Mouse (Mus musculus) mouse embryonic stem cell (cell line): ENCODE results near the gene Tapbpl.

ENCODE experiments used
- in situ Hi-C, 2 experiments: fragments of 300-500 bp; cut with MboI; formaldehyde crosslinking; loops; 1 replicate in 1 of 2; 3 replicates in 1 of 2; pipeline ENCODE4 v1.14.3; 2019 to 2020; ENCODE audit warnings: low sequenced_read_pairs in 2 of 2, low pct_unique_long_range_greater_than_20kb in 1 of 2, mixed read lengths in 1 of 2; ENCODE audit not compliant: unreplicated experiment in 1 of 2

Gene Tapbpl

GRCm38 (mm10) chr6:125252285-125252684, 20.6 kb upstream of the Tapbpl start:
- in situ Hi-C loops, result no loop called here

- in situ Hi-C loops, result no loop called here
Measured at GRCm38 (mm10) chr6:125244551-125244950, 12.9 kb upstream of the Tapbpl start.

DNA sequence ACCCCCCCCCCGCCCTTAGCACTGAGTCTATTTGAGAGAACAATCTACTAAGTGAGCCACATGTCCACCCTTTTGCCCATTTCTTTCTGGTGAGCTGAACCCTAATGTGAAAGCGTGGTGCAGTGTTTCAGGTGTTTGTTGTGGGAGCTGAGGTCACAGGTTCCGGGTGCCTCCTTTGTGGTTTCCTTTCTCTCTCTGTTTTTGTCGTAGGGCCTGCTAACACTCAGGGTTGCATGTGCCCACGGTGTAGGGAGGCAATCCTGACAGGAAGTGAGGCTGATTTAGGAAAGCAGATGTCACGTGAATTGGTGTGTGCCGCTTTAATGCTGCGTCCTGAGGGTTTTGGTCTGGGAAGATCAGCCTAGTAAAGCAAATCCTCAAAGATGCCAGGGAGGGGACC, 9.9 kb upstream of the Tapbpl start:
- in situ Hi-C loops, result no loop called here

DNA sequence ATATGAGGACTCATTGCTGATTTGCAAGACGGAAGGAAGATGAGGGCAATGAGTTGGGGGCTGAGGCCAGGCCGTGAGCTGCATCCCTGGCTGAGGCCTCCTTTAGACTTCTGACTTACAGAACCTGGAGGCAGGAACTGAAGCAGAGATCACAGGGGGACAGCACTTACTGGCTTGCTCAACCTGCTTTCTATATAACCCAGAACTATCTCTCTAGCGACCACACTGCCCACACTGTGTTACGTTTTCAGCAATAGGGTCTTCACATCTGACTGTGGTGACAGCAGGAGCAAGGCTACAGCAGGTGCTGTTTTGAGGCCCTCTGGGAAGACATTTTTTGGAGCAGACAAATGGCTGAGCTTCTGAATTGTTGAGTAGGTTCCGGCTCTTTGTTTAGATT, 9.0 kb upstream of the Tapbpl start:
- in situ Hi-C loops, result no loop called here

DNA sequence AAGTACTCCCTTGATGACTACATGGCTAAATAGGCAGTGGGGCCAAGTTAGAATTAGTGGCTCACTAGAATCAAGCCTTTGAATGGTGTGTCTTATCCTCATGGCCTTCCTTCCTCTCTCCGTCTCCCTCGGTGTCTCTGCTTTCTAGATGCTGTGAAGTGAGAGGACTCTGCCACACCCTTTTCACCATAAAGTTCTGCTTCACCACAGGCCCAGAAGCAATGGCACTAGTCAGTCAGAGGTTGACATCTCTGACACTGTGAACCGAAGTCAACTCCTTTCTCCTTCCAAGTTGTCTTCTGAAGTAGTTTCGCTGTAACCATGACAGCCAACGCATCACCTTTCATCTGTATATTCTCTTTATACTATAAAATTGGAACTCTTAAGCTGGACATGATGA, 7.9 kb upstream of the Tapbpl start:
- in situ Hi-C loops, result no loop called here

- in situ Hi-C loops, result no loop called here
Measured at GRCm38 (mm10) chr6:125238396-125238795, 6.7 kb upstream of the Tapbpl start.

DNA sequence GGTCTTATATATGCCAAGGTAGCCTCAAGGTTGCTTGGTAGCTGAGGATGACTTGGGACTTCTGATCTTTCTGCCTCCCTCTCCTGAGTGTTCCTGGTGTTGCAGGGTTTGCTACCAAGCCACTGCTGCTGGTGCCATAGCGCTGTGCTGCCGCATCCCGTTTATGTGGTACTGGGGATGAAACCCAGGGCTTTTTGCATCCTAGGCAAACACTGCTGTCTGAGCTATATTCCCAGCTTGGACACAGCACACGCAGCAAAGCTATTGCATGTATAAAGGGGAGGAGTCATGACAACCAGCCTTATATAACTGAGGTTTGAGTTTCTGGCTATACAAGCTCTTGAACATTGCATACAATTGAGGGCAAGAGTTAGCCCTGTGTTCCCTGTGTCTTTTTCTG, 5.8 kb upstream of the Tapbpl start:
- in situ Hi-C loops, result no loop called here

DNA sequence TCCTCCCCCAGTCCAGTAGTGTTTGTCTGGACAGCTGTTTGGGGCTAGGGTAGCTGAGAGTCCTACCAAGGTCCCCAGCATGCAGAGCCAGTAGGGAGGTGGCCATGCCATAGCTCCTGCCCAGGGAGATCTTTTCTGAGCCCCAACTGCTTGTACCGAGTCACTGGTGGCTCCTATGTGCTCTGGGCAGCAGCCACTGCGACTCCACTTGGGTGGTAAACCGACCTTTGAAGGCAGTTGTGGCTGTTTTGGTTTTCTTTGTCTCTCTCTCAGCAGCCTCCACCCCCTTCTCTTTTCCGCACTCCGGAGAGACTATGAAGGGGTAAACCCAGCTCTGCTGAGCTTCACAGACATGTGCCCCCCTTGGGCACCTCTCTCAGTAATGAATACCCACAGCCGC, 5.1 kb upstream of the Tapbpl start, which contains the start of gene Cd27:
Gene Cd27 (minus strand): TSS at position 229 of the 400 bp plus-strand sequence.
- in situ Hi-C loops, result no loop called here

DNA sequence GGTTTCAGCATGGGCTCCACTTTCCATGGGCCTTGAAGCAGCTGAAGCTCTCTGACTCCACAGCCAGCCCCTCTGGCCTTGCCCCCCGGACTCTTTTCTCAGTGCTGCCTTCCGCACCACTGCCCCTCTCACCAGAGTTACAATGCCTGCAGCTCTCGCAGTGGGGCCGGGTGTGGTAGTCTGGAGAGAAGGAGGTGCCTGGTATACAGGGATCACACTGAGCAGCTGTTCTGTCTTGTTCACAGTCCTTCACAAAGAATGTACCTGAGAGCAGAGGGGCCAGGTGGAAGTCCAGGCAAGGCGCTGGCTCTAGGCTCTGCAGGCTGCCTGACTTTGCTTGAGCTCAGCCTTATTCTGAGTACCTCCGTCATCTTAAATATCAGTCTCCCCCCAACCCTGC, 4.7 kb upstream of the Tapbpl start:
- in situ Hi-C loops, result no loop called here

DNA sequence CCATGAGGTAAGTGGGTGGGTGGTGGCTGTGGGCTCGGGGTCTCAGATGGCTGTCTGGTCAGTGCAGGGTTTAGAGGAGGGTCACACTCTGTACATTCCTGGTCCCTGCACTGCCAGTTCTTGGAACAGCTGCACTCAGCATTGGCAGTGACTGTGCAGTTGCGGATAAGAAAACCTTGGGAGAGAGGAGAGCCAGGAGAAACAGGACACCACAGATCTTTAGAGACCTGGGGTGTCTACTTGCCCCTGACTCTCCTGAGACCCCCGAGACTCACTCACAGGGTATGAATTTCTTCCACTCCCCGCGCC, 2.8 kb upstream of the Tapbpl start:
- in situ Hi-C loops, result no loop called here

DNA sequence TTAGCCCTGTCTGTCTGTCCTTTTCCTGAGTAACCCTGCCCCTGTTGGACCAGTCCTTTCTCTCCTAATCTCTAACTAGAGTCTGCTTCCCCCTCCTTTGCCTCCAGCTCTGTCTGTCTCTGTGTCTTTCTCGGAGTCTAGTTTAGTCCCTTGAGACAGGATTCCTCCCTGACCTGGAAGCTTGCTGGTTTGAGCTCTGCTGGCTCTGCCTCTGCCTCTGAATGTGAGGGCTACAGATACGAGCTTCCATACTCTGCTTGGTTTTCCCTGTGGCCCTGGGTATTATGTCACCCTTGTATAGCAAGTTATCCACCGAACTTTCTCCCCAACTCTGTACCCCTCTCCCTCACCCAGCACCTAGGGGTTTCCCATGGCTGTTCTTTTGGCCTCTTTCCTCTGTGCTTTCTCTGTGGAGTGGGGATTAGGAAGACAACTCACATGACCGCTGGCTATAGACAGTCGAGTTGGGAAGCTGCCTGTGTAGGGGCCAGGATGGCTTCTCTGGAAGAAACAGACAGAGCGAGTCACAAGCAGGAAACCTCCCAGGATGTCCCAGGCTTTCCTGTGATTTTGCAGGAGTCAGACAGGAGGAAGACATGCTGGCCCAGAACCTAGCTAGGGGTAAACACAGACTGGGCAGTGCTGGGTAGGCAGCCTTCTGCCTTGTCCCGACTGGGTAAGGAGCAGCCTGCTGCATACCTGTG, 2.3 kb upstream of the Tapbpl start:
- in situ Hi-C loops, result no loop called here

DNA sequence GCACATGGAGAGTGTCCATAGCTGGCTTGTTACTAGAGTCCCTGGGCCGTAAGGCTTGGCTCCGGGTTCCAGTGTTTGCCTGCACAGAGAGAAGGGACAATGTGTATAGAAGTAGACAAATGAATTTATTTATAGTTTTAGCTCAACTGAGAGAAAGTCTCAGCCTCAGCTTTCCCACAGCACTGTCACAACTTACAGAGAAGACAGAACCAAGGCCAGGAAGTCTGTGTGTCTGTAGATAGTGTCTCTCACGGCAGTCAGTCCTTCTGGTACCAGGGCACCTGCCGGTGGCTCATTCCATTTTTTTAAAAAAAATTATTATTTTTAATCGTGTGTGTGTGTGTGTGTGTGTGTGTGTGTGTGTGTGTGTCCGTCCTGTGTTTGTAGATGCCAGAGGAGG, 856 bp upstream of the Tapbpl start:
- in situ Hi-C loops, result no loop called here

GRCm38 (mm10) chr6:125232045-125232437, 381 bp upstream of the Tapbpl start:
- in situ Hi-C loops, result no loop called here

GRCm38 (mm10) chr6:125230571-125230970, 1.1 kb downstream of the Tapbpl start:
- in situ Hi-C loops, result no loop called here

DNA sequence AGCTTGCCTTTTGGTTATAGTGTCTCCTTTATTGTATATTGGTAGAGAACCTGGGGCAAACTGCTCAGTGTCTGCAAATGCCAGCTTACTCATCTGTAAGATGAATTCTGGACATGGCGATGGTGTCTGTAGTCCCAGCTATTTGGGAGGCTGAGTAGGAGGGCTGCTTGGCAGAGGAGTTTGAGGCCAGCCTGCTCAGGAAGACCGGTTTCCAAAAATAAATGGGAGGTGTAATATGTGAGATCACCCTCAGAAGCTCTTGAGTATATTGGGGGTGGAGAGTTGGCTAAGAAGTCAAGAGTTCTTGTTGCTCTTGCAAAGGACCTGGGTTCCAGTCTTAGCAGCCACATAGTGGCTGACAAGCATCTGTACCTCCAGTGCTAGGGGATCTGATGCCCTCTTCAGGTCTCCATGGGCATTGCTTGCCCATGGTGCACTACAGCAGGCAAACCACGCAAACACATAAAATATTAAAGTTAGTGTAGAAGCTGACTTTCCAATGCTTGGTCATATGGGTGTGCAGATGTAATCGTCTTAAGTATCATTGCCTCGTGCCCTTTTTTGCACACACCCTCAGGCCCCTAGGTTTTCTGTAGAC, 6.0 kb downstream of the Tapbpl start:
- in situ Hi-C loops, result no loop called here

DNA sequence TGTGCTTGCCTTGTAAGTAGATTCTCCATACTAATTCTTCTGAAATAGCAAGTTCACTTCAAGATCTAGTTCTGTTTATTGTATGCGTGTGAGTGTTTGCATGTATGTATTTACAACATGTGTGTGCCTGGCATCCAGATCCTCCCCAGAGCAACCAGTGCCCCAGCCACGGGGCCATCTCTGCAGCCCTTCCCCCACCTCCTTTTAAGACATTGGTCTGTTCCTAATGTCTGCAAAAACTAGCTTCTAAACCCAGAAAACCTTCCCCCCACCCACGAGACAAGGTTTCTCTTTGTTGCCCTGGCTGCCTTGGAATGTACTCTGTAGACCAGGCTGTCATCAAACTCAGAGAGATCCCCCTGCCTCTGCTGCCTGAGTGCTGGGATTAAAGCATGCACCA, 9.1 kb downstream of the Tapbpl start:
- in situ Hi-C loops, result no loop called here

GRCm38 (mm10) chr6:125222146-125222545, 9.5 kb downstream of the Tapbpl start:
- in situ Hi-C loops, result no loop called here

DNA sequence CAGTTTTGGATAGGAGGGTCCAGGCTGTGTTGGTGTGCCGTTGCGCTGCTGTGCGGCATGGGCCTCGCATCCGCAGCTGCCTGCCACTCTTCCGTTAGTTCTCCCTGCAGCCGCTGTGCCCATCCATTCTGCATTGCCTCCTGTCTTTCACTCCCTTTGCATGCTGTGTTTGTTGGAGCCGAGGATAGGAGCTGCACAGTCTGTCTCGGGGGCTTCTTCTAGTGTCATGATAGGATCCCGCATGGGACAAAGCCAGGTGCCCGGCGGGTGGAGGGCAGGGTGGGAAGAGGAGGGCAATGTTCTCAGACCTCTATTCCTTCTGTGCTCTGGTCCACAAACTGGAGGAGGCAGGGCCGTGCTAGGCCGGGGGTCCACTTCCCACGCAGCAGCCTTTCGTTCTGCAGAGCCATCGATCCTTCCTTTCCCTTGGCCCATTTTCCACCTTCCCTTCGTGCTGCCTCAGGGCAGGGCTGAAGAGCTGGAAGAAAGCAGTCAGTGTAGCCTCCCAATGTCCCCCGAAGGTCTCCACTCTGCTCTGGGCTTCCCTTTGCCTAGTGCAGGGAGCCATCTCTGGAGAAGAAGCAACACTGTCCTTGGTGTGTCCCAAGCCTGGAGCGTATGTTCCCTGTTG, 10.4 kb downstream of the Tapbpl start:
- in situ Hi-C loops, result no loop called here

DNA sequence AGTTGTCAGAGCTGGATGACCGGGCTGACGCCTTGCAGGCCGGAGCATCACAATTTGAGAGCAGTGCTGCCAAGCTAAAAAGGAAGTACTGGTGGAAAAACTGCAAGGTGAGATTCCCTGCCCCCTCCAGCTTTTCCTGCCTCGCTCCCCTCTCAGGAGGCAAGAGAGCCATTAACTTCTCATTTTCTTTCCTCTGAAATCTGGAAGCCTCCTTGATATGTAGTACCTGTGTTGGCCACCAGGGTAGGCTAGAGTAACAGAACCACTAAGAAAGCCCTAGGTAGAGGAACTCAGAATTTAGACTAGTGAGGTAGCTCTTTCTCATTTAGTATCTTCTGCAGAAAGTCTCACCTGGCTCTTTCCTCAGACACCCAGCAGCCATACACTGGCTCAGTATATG, 12.7 kb downstream of the Tapbpl start:
- in situ Hi-C loops, result loop anchor here in 1 of 2 experiments (5.0 kb wide), 1 partner anchor 43 kb away; no protein-coding TSS in a partner anchor

DNA sequence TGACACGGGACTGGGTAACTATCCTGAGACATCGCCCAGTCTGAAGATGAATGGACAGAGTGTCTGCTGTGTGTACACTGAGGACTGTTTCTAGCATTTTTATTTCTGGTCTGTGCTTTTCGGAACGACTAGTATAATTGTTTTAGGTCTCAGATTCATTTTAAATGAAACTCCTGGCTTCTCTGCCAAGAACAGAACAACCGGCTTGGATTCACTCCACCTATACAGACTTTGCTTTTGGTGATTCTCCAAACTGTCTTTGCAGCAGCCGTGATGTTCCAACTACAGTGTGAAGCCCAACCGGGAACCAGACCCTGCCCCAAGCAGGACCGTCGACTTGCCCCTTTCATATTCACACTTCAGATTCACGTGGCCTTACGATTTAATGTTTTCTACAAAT, 13.8 kb downstream of the Tapbpl start:
- in situ Hi-C loops, result loop anchor here in 1 of 2 experiments (5.0 kb wide), 1 partner anchor 44 kb away; no protein-coding TSS in a partner anchor
